Mouse (Mus musculus): ENCODE results near the gene Zdhhc8. TPM values are rescaled to one million over a fixed set of nuclear protein-coding genes. Genes with fewer than 3 reads are reported as not detected.

The Zdhhc8 gene
- polyA plus RNA-seq, 1 experiment from 2014 or later: 20.6 TPM

- Histone ChIP-seq H3K4me1 (0 out of 2 replicates have a peak, but pooled peaks cover 14% of the 10 kb centered on the region), H3K27me3 (no peaks in the 10 kb centered on the region), H3K9ac (no peak overlapping the region), H3K4me3 (no peak overlapping the region), H3K36me3 (peaks cover 54% of the 10 kb centered on the region), H3K9me3 (no peaks in the 10 kb centered on the region), H3K4me2 (no peak overlapping the region), H3K27ac (no peak overlapping the region)
- ATAC-seq (ENCODE audit: borderline replicate concordance, extremely low read depth, low FRiP score, low TSS enrichment): no peak
- WGBS: 91% methylated on average over 20 of the region's 20 CpGs
Observed at GRCm38 (mm10) chr16:18227897-18228422, 7.0 kb downstream of the Zdhhc8 start.

- WGBS: 87% methylated on average over 13 of the region's 13 CpGs
Observed at GRCm38 (mm10) chr16:18227187-18227586, 7.7 kb downstream of the Zdhhc8 start.

GRCm38 (mm10) chr16:18222188-18222587 is 12.7 kb downstream of the Zdhhc8 start:
- H3K4me2 ChIP-seq: no peak overlapping the region
- no peaks in the 10 kb centered on the region for H3K27me3 ChIP-seq
- ATAC-seq (ENCODE audit: borderline replicate concordance, extremely low read depth, low FRiP score, low TSS enrichment): no peak
- H3K4me1 ChIP-seq: peaks cover 14% of the 10 kb centered on the region
- 66% methylated on average over 11 of the region's 11 CpGs for WGBS
- no peak overlapping the region for H3K9ac ChIP-seq
- no peak overlapping the region for H3K4me3 ChIP-seq
- no peak overlapping the region for H3K27ac ChIP-seq
- H3K9me3 ChIP-seq: no peaks in the 10 kb centered on the region
- H3K36me3 ChIP-seq: peaks cover 46% of the 10 kb centered on the region

More at GRCm38 (mm10) chr16:18227187-18227586, 7.7 kb downstream of the Zdhhc8 start:
- no peak overlapping the region for H3K9ac ChIP-seq
- no peak overlapping the region for H3K4me3 ChIP-seq
- no peak for ATAC-seq (ENCODE audit: borderline replicate concordance, extremely low read depth, low FRiP score, low TSS enrichment)
- 0 out of 2 replicates have a peak, but pooled peaks cover 14% of the 10 kb centered on the region for H3K4me1 ChIP-seq
- no peaks in the 10 kb centered on the region for H3K9me3 ChIP-seq
- no peaks in the 10 kb centered on the region for H3K27me3 ChIP-seq
- peaks cover 60% of the 10 kb centered on the region for H3K36me3 ChIP-seq
- H3K27ac ChIP-seq: no peak overlapping the region
- no peak overlapping the region for H3K4me2 ChIP-seq

- no peak overlapping the region for H3K9ac ChIP-seq
- WGBS: 81% methylated on average over 11 of the region's 11 CpGs
- no peaks in the 10 kb centered on the region for H3K9me3 ChIP-seq
- no peak overlapping the region for H3K4me2 ChIP-seq
- no peaks in the 10 kb centered on the region for H3K27me3 ChIP-seq
- peaks cover 41% of the 10 kb centered on the region for H3K36me3 ChIP-seq
- ATAC-seq (ENCODE audit: borderline replicate concordance, extremely low read depth, low FRiP score, low TSS enrichment): no peak
- no peak overlapping the region for H3K4me3 ChIP-seq
- no peak overlapping the region for H3K27ac ChIP-seq
- H3K4me1 ChIP-seq: peaks cover 14% of the 10 kb centered on the region
Observed at GRCm38 (mm10) chr16:18221543-18221898, 13.4 kb downstream of the Zdhhc8 start.

- Histone ChIP-seq H3K4me3 (no peak overlapping the region), H3K36me3 (peaks cover 36% of the 10 kb centered on the region), H3K9me3 (no peaks in the 10 kb centered on the region), H3K4me1 (peaks cover 14% of the 10 kb centered on the region), H3K9ac (no peak overlapping the region), H3K4me2 (no peak overlapping the region), H3K27ac (no peak overlapping the region), H3K27me3 (no peaks in the 10 kb centered on the region)
- WGBS: 87% methylated on average over 6 of the region's 6 CpGs
- ATAC-seq (ENCODE audit: borderline replicate concordance, extremely low read depth, low FRiP score, low TSS enrichment): no peak
Observed at GRCm38 (mm10) chr16:18220856-18221542, 13.9 kb downstream of the Zdhhc8 start.

- peak; percentile 64; the same call in 1 of the 2 replicates for ATAC-seq (ENCODE audit: borderline replicate concordance, extremely low read depth, low FRiP score, low TSS enrichment)
- Histone ChIP-seq H3K27ac (peak overlapping the region; percentile 29; the same call in 1 of the 2 replicates), H3K4me3 (no peak overlapping the region), H3K9me3 (no peaks in the 10 kb centered on the region), H3K4me2 (no peak overlapping the region; the same call in 1 of the 2 replicates), H3K4me1 (peaks cover 14% of the 10 kb centered on the region), H3K27me3 (no peaks in the 10 kb centered on the region), H3K36me3 (peaks cover 26% of the 10 kb centered on the region), H3K9ac (no peak overlapping the region)
- WGBS: 22% methylated on average over 8 of the region's 8 CpGs
Observed at GRCm38 (mm10) chr16:18220001-18220400, 14.9 kb downstream of the Zdhhc8 start.

GRCm38 (mm10) chr16:18218580-18218996 is 16.3 kb downstream of the Zdhhc8 start:
- no peaks in the 10 kb centered on the region for H3K27me3 ChIP-seq
- H3K36me3 ChIP-seq: peaks cover 12% of the 10 kb centered on the region; the same call in 1 of the 2 replicates
- no peak for ATAC-seq (ENCODE audit: borderline replicate concordance, extremely low read depth, low FRiP score, low TSS enrichment)
- H3K4me2 ChIP-seq: no peak overlapping the region
- no peaks in the 10 kb centered on the region for H3K9me3 ChIP-seq
- 69% methylated on average over 9 of the region's 9 CpGs for WGBS
- peaks cover 19% of the 10 kb centered on the region for H3K4me1 ChIP-seq
- no peak overlapping the region for H3K4me3 ChIP-seq
- no peak overlapping the region for H3K9ac ChIP-seq
- no peak overlapping the region for H3K27ac ChIP-seq

GRCm38 (mm10) chr16:18217579-18217978 is 17.4 kb downstream of the Zdhhc8 start, which contains the start of gene Ccdc188:
TSS of gene Ccdc188 (plus strand) at chr16:18217879.
- Histone ChIP-seq H3K27ac (no peak within 1 kb of the TSS), H3K9me3 (no peaks in the 10 kb centered on the region), H3K9ac (no peak within 1 kb of the TSS), H3K36me3 (peaks cover 1% of the 10 kb centered on the region; the same call in 1 of the 2 replicates), H3K4me3 (no peak within 1 kb of the TSS), H3K27me3 (no peaks in the 10 kb centered on the region), H3K4me2 (no peak within 1 kb of the TSS), H3K4me1 (peaks cover 19% of the 10 kb centered on the region)
- ATAC-seq (ENCODE audit: borderline replicate concordance, extremely low read depth, low FRiP score, low TSS enrichment): no peak
- WGBS: 86% methylated on average over 4 of the region's 4 CpGs

GRCm38 (mm10) chr16:18214858-18215257 is 20.1 kb downstream of the Zdhhc8 start:
- H3K4me1 ChIP-seq: peaks cover 10% of the 10 kb centered on the region
- 69% methylated on average over 7 of the region's 7 CpGs for WGBS

GRCm38 (mm10) chr16:18213689-18214088 is 21.2 kb downstream of the Zdhhc8 start:
- H3K9ac ChIP-seq: no peak overlapping the region
- ATAC-seq (ENCODE audit: borderline replicate concordance, extremely low read depth, low FRiP score, low TSS enrichment): no peak
- H3K4me1 ChIP-seq: peaks cover 5% of the 10 kb centered on the region; the same call in 1 of the 2 replicates
- WGBS: 44% methylated on average over 6 of the region's 6 CpGs
- no peak overlapping the region for H3K4me3 ChIP-seq
- no peak overlapping the region for H3K27ac ChIP-seq
- no peak overlapping the region for H3K4me2 ChIP-seq
- H3K9me3 ChIP-seq: no peaks in the 10 kb centered on the region
- H3K27me3 ChIP-seq: no peaks in the 10 kb centered on the region
- no peaks in the 10 kb centered on the region for H3K36me3 ChIP-seq

More at GRCm38 (mm10) chr16:18214858-18215257, 20.1 kb downstream of the Zdhhc8 start:
- no peak overlapping the region for H3K4me3 ChIP-seq
- no peaks in the 10 kb centered on the region for H3K36me3 ChIP-seq
- no peaks in the 10 kb centered on the region for H3K27me3 ChIP-seq
- no peak overlapping the region for H3K4me2 ChIP-seq
- no peak overlapping the region for H3K9ac ChIP-seq
- ATAC-seq (ENCODE audit: borderline replicate concordance, extremely low read depth, low FRiP score, low TSS enrichment): no peak
- H3K27ac ChIP-seq: no peak overlapping the region
- H3K9me3 ChIP-seq: no peaks in the 10 kb centered on the region

- Histone ChIP-seq H3K36me3 (no peaks in the 10 kb centered on the region), H3K27me3 (no peaks in the 10 kb centered on the region), H3K4me1 (peaks cover 5% of the 10 kb centered on the region; the same call in 1 of the 2 replicates), H3K27ac (no peak overlapping the region), H3K4me3 (no peak overlapping the region), H3K4me2 (no peak overlapping the region), H3K9ac (no peak overlapping the region), H3K9me3 (no peaks in the 10 kb centered on the region)
- WGBS: 44% methylated on average over 10 of the region's 10 CpGs
- 0 out of 2 replicates have a peak, but pooled peaks have one; percentile 21 for ATAC-seq (ENCODE audit: borderline replicate concordance, extremely low read depth, low FRiP score, low TSS enrichment)
Observed at GRCm38 (mm10) chr16:18211417-18212171, 23.3 kb downstream of the Zdhhc8 start.

Measured in lung, embryonic 15.5 days (tissue).